Mouse (Mus musculus) T-cell, adult 66 days (primary cell): ENCODE data around the gene Ccdc33. TPM values are rescaled to one million over a fixed set of nuclear protein-coding genes. Genes with fewer than 3 reads are reported as not detected.

Experiments used
- total RNA-seq, 2 experiments: library from RNA; stranded (reverse); gene quantifications; 3 replicates in 1 of 2; 4 replicates in 1 of 2; pipeline ENCODE4 v1.2.4; 2023

The Ccdc33 gene
- total RNA-seq = not detected

DNA sequence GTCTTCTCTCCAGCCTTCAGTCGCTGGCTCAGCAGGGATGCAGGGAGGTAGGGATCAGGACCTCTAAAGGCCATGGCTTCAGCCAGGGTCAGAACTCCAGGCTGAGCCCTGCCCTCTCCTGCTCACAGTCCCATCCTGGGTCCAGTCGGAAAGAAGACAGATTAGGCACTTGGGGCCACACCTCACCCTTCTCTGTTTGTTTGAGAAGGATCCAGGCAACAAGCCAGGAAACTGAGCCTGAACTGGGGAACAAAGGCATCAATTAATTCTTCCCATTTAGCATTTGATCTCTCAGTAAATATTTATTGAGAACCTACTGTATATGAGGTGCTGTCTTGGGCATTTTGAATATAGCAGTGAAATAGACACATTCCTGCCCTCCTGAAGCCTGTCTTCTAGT lies at the start of gene Ccdc33:
Gene Ccdc33, minus strand, starts transcription at position 153 of the 400 bp plus-strand sequence.

GRCm38 (mm10) chr9:58063531-58063930 lies 55.1 kb downstream of the Ccdc33 start, which contains the start of gene Stra6:
Gene Stra6 (plus strand): TSS chr9:58063788.

DNA sequence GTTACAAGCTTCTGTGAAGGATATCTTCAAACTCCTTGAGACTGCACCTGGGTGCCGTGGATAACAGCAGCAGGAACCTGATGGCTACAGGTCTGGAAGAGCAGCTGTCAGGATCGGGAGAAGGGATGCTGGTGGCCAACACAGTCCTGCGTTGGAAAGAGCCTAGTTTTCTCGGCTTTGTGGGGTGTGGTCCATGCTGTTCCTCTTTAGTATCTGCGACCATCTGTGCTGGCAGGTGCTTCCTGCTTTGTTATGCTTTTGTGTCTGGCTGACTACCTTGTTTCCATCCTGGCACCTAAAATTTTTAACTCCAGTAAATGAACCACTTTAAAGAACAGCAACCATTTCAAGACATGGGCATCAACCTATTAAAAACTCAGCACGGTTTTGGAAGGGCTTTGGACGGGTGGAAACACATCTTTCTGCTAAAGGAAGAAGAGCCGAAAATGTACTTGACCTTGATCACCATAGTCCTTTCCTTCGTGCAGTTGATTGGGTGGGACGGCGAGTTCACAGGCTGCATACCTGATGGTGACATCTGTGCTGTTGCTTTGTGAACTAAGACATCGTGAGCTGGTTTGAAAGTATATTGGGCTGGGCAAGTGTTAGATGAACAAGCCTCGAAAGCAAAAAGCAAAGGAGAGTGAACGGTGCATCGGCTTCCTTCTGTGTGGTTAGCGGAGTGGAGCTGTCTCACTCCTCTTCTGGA lies 112.7 kb downstream of the Ccdc33 start, which contains the start of gene Cyp11a1:
Gene Cyp11a1, plus strand, starts transcription at position 659 of the 709 bp plus-strand sequence.

Other genes starting within 250 kb of the Ccdc33 start
- 10 to 100 TPM; 68.5 to 72.6 TPM for gene Ubl7, start 207.8 kb downstream of the Ccdc33 start, total RNA-seq
- 1 to 10 TPM; 1.0 to 3.0 TPM for gene Sema7a, start 178.7 kb downstream of the Ccdc33 start, total RNA-seq
- gene Cyp11a1, start 112.4 kb downstream of the Ccdc33 start, total RNA-seq = under 1 TPM in 1 of 2 experiments, not detected in 1; 0.47 TPM
- gene Stra6, start 55.0 kb downstream of the Ccdc33 start, total RNA-seq = under 1 TPM; 0.52 to 0.92 TPM
- gene Islr, start 85.5 kb upstream of the Ccdc33 start, total RNA-seq = under 1 TPM; 0.27 to 0.35 TPM
- 1 to 10 TPM; 1.0 to 5.1 TPM for gene Islr2, start 85.5 kb upstream of the Ccdc33 start, total RNA-seq
- gene Pml, start 131.0 kb upstream of the Ccdc33 start, total RNA-seq = 10 to 100 TPM; 74.3 to 83.6 TPM
- 10 to 100 TPM; 21.4 to 23.0 TPM for gene Stoml1, start 134.3 kb upstream of the Ccdc33 start, total RNA-seq
- not detected for gene Loxl1, start 194.4 kb upstream of the Ccdc33 start, total RNA-seq